Mouse (Mus musculus) spleen, postnatal 4 days (tissue): Measurements from ENCODE around the gene Nr1d1.
A peak's percentile ranks its signal among the peaks of the same experiment; 100 is the strongest.

Experiments used
- DNase-seq, 2 experiments: peaks; one replicate each; pipeline ENCODE4 v3.0.0; 2022; ENCODE audit warnings: low spot score in 2 of 2

Gene Nr1d1

GRCm38 (mm10) chr11:98770096-98770975, 4.8 kb downstream of the Nr1d1 start:
- peak in 1 of 2 experiments; percentile 67 for DNase-seq

GRCm38 (mm10) chr11:98769007-98769954, 5.9 kb downstream of the Nr1d1 start:
- DNase-seq, result peak in 1 of 2 experiments; percentile 64

GRCm38 (mm10) chr11:98768127-98769006, 6.8 kb downstream of the Nr1d1 start:
- peak in 1 of 2 experiments; percentile 66 for DNase-seq

- no peak for DNase-seq
Measured at GRCm38 (mm10) chr11:98767713-98768112, 7.4 kb downstream of the Nr1d1 start.

GRCm38 (mm10) chr11:98767276-98767675, 7.9 kb downstream of the Nr1d1 start:
- DNase-seq, result peak; percentile 65 to 73

GRCm38 (mm10) chr11:98766816-98767215, 8.3 kb downstream of the Nr1d1 start:
- DNase-seq, result peak in 1 of 2 experiments; percentile 61

- no peak for DNase-seq
Measured at GRCm38 (mm10) chr11:98766346-98766745, 8.8 kb downstream of the Nr1d1 start.

- peak in 1 of 2 experiments; percentile 61 for DNase-seq
Measured at GRCm38 (mm10) chr11:98765421-98766309, 9.5 kb downstream of the Nr1d1 start.

- DNase-seq, result no peak
Measured at GRCm38 (mm10) chr11:98764746-98765145, 10.4 kb downstream of the Nr1d1 start.

GRCm38 (mm10) chr11:98764091-98764490, 11.0 kb downstream of the Nr1d1 start:
- DNase-seq, result no peak

GRCm38 (mm10) chr11:98763502-98763861, 11.7 kb downstream of the Nr1d1 start:
- no peak for DNase-seq

GRCm38 (mm10) chr11:98762756-98763501, 12.2 kb downstream of the Nr1d1 start:
- DNase-seq, result peak in 1 of 2 experiments; percentile 63

- DNase-seq, result no peak
Measured at GRCm38 (mm10) chr11:98761939-98762338, 13.2 kb downstream of the Nr1d1 start.

GRCm38 (mm10) chr11:98756711-98757110, 18.4 kb downstream of the Nr1d1 start:
- DNase-seq, result peak in 1 of 2 experiments; percentile 58

GRCm38 (mm10) chr11:98755726-98756380, 19.3 kb downstream of the Nr1d1 start:
- peak in 1 of 2 experiments; percentile 56 for DNase-seq

- DNase-seq, result peak; percentile 78 to 93
Measured at GRCm38 (mm10) chr11:98754621-98755181, 20.4 kb downstream of the Nr1d1 start.

GRCm38 (mm10) chr11:98754151-98754620, 20.9 kb downstream of the Nr1d1 start:
- peak in 1 of 2 experiments; percentile 61 for DNase-seq

GRCm38 (mm10) chr11:98753264-98753663, 21.9 kb downstream of the Nr1d1 start:
- peak in 1 of 2 experiments; percentile 60 for DNase-seq
